Mouse (Mus musculus) spleen, adult 2 months (tissue): Measurements from ENCODE around the gene Syt7.

Experiments
- CTCF ChIP-seq: fragments of 200-500 bp; IDR thresholded peaks from 2 replicates; pipeline ENCODE4 v1.5.1; 2011; ENCODE audit warnings: mild to moderate bottlenecking, inconsistent platforms; ENCODE audit not compliant: insufficient read depth, insufficient read length, insufficient replicate concordance; ENCODE audit errors: extremely low read depth
- POLR2A ChIP-seq: fragments of 200-500 bp; IDR thresholded peaks from 2 replicates; pipeline ENCODE4 v1.6.1; 2011; ENCODE audit warnings: low read depth, low read length, inconsistent platforms

DNA sequence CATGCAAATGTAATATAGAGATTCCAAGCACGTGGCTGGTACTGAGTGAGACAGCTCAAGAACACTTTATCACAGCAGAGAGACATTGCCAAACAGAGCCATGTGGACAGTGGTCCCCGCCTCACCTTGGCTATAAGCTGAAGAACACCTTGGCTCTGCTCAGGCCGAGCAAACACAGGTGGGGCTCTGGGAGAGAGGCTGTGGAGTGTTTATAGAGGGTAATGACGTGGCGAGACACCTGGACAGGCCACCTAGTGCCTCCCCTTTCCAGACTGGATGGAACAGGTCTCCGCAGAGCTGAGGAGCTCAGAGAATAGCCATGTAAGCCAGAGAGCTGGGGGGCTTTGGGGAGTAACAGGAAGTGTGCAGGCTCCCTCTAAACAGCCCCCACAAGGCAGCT, 46.0 kb downstream of the Syt7 start:
- no peak for TF ChIP-seq POLR2A
- TF ChIP-seq CTCF, result no peak
